Mouse (Mus musculus) testis, adult 2 months (tissue): ENCODE results near the gene Vrk3. TPM values are rescaled to one million over a fixed set of nuclear protein-coding genes. Genes with fewer than 3 reads are reported as not detected.

Experiments
- H3K27ac ChIP-seq: fragments of 200-500 bp; 2 replicates; pipeline ENCODE4 v1.5.1; 2012; ENCODE audit warnings: low read depth, low read length; ENCODE audit not compliant: control insufficient read depth, insufficient read depth
- H3K27me3 ChIP-seq: fragments of 200-500 bp; 2 replicates; pipeline ENCODE4 v1.6.1; 2012; ENCODE audit warnings: mild to moderate bottlenecking, low read length, moderate library complexity; ENCODE audit not compliant: control insufficient read depth, insufficient read depth
- H3K36me3 ChIP-seq: fragments of 200-500 bp; 2 replicates; pipeline ENCODE4 v1.6.1; 2012; ENCODE audit warnings: mild to moderate bottlenecking, low read length; ENCODE audit not compliant: control insufficient read depth, insufficient read depth
- H3K4me1 ChIP-seq: fragments of 200-500 bp; 2 replicates; pipeline ENCODE4 v1.6.1; 2012; ENCODE audit warnings: low read length; ENCODE audit not compliant: control insufficient read depth, insufficient read depth
- H3K4me3 ChIP-seq: fragments of 200-500 bp; 2 replicates; pipeline ENCODE4 v1.5.1; 2012; ENCODE audit warnings: low read depth, mild to moderate bottlenecking, low read length, moderate library complexity, mixed read lengths; ENCODE audit not compliant: control insufficient read depth
- CTCF ChIP-seq: fragments of 200-500 bp; IDR thresholded peaks from 2 replicates; pipeline ENCODE4 v1.5.1; 2012; ENCODE audit warnings: low read depth, mild to moderate bottlenecking, inconsistent platforms, low read length, moderate library complexity; ENCODE audit not compliant: control insufficient read depth, insufficient read depth, insufficient replicate concordance
- POLR2A ChIP-seq: fragments of 200-500 bp; IDR thresholded peaks from 2 replicates; pipeline ENCODE4 v1.6.1; 2012; ENCODE audit warnings: low read depth, mild to moderate bottlenecking, inconsistent platforms, low read length, moderate library complexity; ENCODE audit not compliant: control insufficient read depth
- polyA plus RNA-seq: library from polyadenylated mRNA; depleted of rRNA; stranded (reverse); fragments of >200 nt; gene quantifications from 2 replicates; pipeline ENCODE4 v1.2.3, GENCODE M21; 2012; rRNA removed

Gene Vrk3
- polyA plus RNA-seq, 1 experiment, result 131 TPM

- Histone ChIP-seq H3K27me3 (no peaks in the 10 kb centered on the region), H3K4me1 (peaks cover 15% of the 10 kb centered on the region), H3K36me3 (peaks cover 3% of the 10 kb centered on the region; the same call in 1 of the 2 replicates), H3K4me3 (peak overlapping the region; percentile 3; the same call in 1 of the 2 replicates), H3K27ac (peak overlapping the region; percentile 49)
- no peak for TF ChIP-seq POLR2A
- no peak for TF ChIP-seq CTCF
These were observed 71.7 kb downstream of the Vrk3 start for GRCm38 (mm10) chr7:44819863-44820262.

- Histone ChIP-seq H3K4me3 (no peak overlapping the region), H3K4me1 (peaks cover 10% of the 10 kb centered on the region), H3K27ac (no peak overlapping the region), H3K27me3 (no peaks in the 10 kb centered on the region), H3K36me3 (peaks cover 3% of the 10 kb centered on the region; the same call in 1 of the 2 replicates)
- TF ChIP-seq POLR2A, result no peak
- TF ChIP-seq CTCF, result no peak
These were observed 72.3 kb downstream of the Vrk3 start for GRCm38 (mm10) chr7:44820525-44820924.

GRCm38 (mm10) chr7:44821666-44822448, 73.6 kb downstream of the Vrk3 start:
- Histone ChIP-seq H3K4me3 (no peak overlapping the region), H3K4me1 (peaks cover 10% of the 10 kb centered on the region), H3K36me3 (peaks cover 3% of the 10 kb centered on the region; the same call in 1 of the 2 replicates), H3K27me3 (no peaks in the 10 kb centered on the region), H3K27ac (no peak overlapping the region)
- TF ChIP-seq CTCF (no peak), POLR2A (no peak)

- Histone ChIP-seq H3K4me3 (no peak overlapping the region), H3K27ac (no peak overlapping the region), H3K4me1 (peaks cover 10% of the 10 kb centered on the region), H3K36me3 (peaks cover 3% of the 10 kb centered on the region; the same call in 1 of the 2 replicates), H3K27me3 (no peaks in the 10 kb centered on the region)
- no peak for TF ChIP-seq POLR2A
- no peak for TF ChIP-seq CTCF
These were observed 75.2 kb downstream of the Vrk3 start for GRCm38 (mm10) chr7:44823409-44823808.

DNA sequence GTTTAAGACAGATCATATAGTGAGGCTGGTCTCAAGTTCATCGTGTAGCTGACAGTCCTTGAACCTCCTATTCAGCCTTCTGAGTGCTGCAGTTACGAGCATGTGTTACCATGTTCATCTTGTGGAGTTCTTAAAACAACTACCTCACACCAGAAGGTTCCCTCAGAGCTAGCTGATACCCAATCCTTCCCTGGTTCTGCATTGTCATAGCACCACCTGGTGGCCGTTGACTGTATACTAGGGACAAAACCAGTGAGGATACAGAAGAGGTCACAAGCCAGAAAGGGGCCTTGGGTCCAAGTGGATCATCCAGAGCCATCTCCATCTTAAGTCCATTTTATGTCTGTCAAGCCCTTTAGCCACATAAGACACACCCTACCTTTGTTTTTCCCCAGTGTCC, 76.7 kb downstream of the Vrk3 start:
- TF ChIP-seq POLR2A, result no peak
- TF ChIP-seq CTCF, result peak; percentile 15; the same call in 1 of the 2 replicates
- H3K4me1 ChIP-seq, result peaks cover 3% of the 10 kb centered on the region
- no peak overlapping the region for H3K27ac ChIP-seq
- H3K27me3 ChIP-seq, result no peaks in the 10 kb centered on the region
- no peak overlapping the region for H3K4me3 ChIP-seq
- peaks cover 2% of the 10 kb centered on the region; the same call in 1 of the 2 replicates for H3K36me3 ChIP-seq

DNA sequence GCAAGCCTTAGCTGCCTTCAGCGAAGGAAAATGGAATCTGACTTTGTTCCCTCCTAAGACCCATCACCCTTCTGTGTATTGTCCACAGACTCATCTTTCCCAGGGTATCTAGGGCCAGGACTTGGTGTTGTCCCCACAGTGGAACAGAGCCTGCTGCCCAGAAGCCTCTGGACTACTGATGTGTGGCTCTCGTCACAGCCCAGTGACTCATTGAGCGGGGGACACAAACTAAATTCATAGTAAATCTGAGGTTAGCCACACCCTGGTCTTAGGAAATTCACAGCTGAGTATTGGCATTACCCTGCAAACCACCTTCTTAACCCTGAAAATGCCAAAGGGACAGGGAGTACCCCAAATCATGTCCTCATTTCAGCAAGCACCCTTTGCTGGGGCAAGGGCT, 78.6 kb downstream of the Vrk3 start:
- Histone ChIP-seq H3K36me3 (peaks cover 2% of the 10 kb centered on the region; the same call in 1 of the 2 replicates), H3K4me1 (peaks cover 2% of the 10 kb centered on the region; the same call in 1 of the 2 replicates), H3K4me3 (no peak overlapping the region), H3K27ac (no peak overlapping the region), H3K27me3 (no peaks in the 10 kb centered on the region)
- TF ChIP-seq POLR2A (no peak), CTCF (no peak)

Other genes with a start within 250 kb of the Vrk3 start
- gene Mybpc2, start 223.8 kb upstream of the Vrk3 start, polyA plus RNA-seq, result 0.04 TPM in 1 of 2 replicates, not detected in the other
- gene Spib, start 216.3 kb upstream of the Vrk3 start, polyA plus RNA-seq, result 0.15 and 0.16 TPM in 2 replicates
- gene Pold1, start 199.6 kb upstream of the Vrk3 start, polyA plus RNA-seq, result 18.1 and 20.3 TPM in 2 replicates
- 72.1 and 77.1 TPM in 2 replicates for gene Nr1h2, start 194.5 kb upstream of the Vrk3 start, polyA plus RNA-seq
- 0.67 and 2.4 TPM in 2 replicates for gene Napsa, start 176.0 kb upstream of the Vrk3 start, polyA plus RNA-seq
- gene Kcnc3, start 157.7 kb upstream of the Vrk3 start, polyA plus RNA-seq, result 0.70 and 3.2 TPM in 2 replicates
- 1.2 and 2.6 TPM in 2 replicates for gene Myh14, start 77.6 kb upstream of the Vrk3 start, polyA plus RNA-seq
- 171 and 196 TPM in 2 replicates for gene Izumo2, start 39.7 kb upstream of the Vrk3 start, polyA plus RNA-seq
- 1.6 and 1.9 TPM in 2 replicates for gene Zfp473, start 2.6 kb downstream of the Vrk3 start, polyA plus RNA-seq
- gene Nup62, start 67.7 kb downstream of the Vrk3 start, polyA plus RNA-seq, result 181 and 183 TPM in 2 replicates
- gene Il4i1, start 68.0 kb downstream of the Vrk3 start, polyA plus RNA-seq, result 97.2 and 97.6 TPM in 2 replicates
- 21.6 TPM in 2 replicates for gene Atf5, start 68.2 kb downstream of the Vrk3 start, polyA plus RNA-seq
- 31.5 and 35.7 TPM in 2 replicates for gene Akt1s1, start 100.6 kb downstream of the Vrk3 start, polyA plus RNA-seq
- gene Tbc1d17, start 100.7 kb downstream of the Vrk3 start, polyA plus RNA-seq, result 24.4 and 28.5 TPM in 2 replicates
- gene Pnkp, start 108.7 kb downstream of the Vrk3 start, polyA plus RNA-seq, result 26.5 and 29.4 TPM in 2 replicates
- gene Ptov1, start 121.4 kb downstream of the Vrk3 start, polyA plus RNA-seq, result 171 and 187 TPM in 2 replicates
- gene Med25, start 144.3 kb downstream of the Vrk3 start, polyA plus RNA-seq, result 143 and 206 TPM in 2 replicates
- gene Fuz, start 147.7 kb downstream of the Vrk3 start, polyA plus RNA-seq, result 39.2 and 40.0 TPM in 2 replicates
- gene Ap2a1, start 181.1 kb downstream of the Vrk3 start, polyA plus RNA-seq, result 323 and 343 TPM in 2 replicates
- 1,042 and 1,092 TPM in 2 replicates for gene Tsks, start 194.8 kb downstream of the Vrk3 start, polyA plus RNA-seq
- gene Cpt1c, start 226.4 kb downstream of the Vrk3 start, polyA plus RNA-seq, result 137 and 148 TPM in 2 replicates
- 59.6 and 60.1 TPM in 2 replicates for gene Prmt1, start 238.2 kb downstream of the Vrk3 start, polyA plus RNA-seq
- 108 and 114 TPM in 2 replicates for gene Irf3, start 249.2 kb downstream of the Vrk3 start, polyA plus RNA-seq